Mouse (Mus musculus): ENCODE measurements around the gene Mctp2. TPM values are rescaled to one million over a fixed set of nuclear protein-coding genes. Genes with fewer than 3 reads are reported as not detected.
A peak's percentile ranks its signal among the peaks of the same experiment; 100 is the strongest.

Gene Mctp2
- polyA plus RNA-seq, 1 experiment from 2014 or later: 0.76 TPM

GRCm38 (mm10) chr7:72223558-72223957 lies 82.8 kb downstream of the Mctp2 start:
- ATAC-seq (ENCODE audit: insufficient number of reproducible peaks, low FRiP score, low TSS enrichment, low read depth): no peak
- no peaks in the 10 kb centered on the region for H3K9me3 ChIP-seq (ENCODE audit: control insufficient read depth, low read length)
- no peak overlapping the region for H3K4me2 ChIP-seq (ENCODE audit: low read depth, severe bottlenecking)
- no peak overlapping the region for H3K4me3 ChIP-seq (ENCODE audit: low read depth, low read length)
- WGBS: 13% methylated on average over 5 of the region's 5 CpGs
- H3K36me3 ChIP-seq (ENCODE audit: control insufficient read depth, insufficient read depth, low read length): no peaks in the 10 kb centered on the region
- H3K9ac ChIP-seq (ENCODE audit: low read length): no peak overlapping the region
- H3K27ac ChIP-seq (replicated peaks; ENCODE audit: low read depth, low read length): no peak overlapping the region
- H3K27me3 ChIP-seq (ENCODE audit: control insufficient read depth, insufficient read depth, low read length): no peaks in the 10 kb centered on the region; the same call in 1 of the 2 replicates
- DNase-seq (ENCODE audit: low spot score): no peak
- H3K4me1 ChIP-seq (ENCODE audit: control insufficient read depth, insufficient read depth, low read length): peaks cover 5% of the 10 kb centered on the region; the same call in 1 of the 2 replicates

- Histone ChIP-seq H3K4me1 (ENCODE audit: control insufficient read depth, insufficient read depth, low read length) (peaks cover 6% of the 10 kb centered on the region; the same call in 1 of the 2 replicates), H3K27ac (replicated peaks; ENCODE audit: low read depth, low read length) (no peak overlapping the region), H3K36me3 (ENCODE audit: control insufficient read depth, insufficient read depth, low read length) (no peaks in the 10 kb centered on the region), H3K4me2 (ENCODE audit: low read depth, severe bottlenecking) (no peak overlapping the region), H3K4me3 (ENCODE audit: low read depth, low read length) (no peak overlapping the region), H3K27me3 (ENCODE audit: control insufficient read depth, insufficient read depth, low read length) (no peaks in the 10 kb centered on the region; the same call in 1 of the 2 replicates), H3K9ac (ENCODE audit: low read length) (no peak overlapping the region), H3K9me3 (ENCODE audit: control insufficient read depth, low read length) (no peaks in the 10 kb centered on the region)
- ATAC-seq (ENCODE audit: insufficient number of reproducible peaks, low FRiP score, low TSS enrichment, low read depth) (no peak), DNase-seq (ENCODE audit: low spot score) (no peak)
- 78% methylated on average over 8 of the region's 8 CpGs for WGBS
Observed at GRCm38 (mm10) chr7:72222532-72222931, 83.9 kb downstream of the Mctp2 start.

GRCm38 (mm10) chr7:72218048-72218447 lies 88.4 kb downstream of the Mctp2 start:
- Histone ChIP-seq H3K4me2 (ENCODE audit: low read depth, severe bottlenecking) (no peak overlapping the region), H3K9me3 (ENCODE audit: control insufficient read depth, low read length) (no peaks in the 10 kb centered on the region), H3K27ac (replicated peaks; ENCODE audit: low read depth, low read length) (no peak overlapping the region), H3K9ac (ENCODE audit: low read length) (no peak overlapping the region), H3K4me3 (ENCODE audit: low read depth, low read length) (no peak overlapping the region), H3K36me3 (ENCODE audit: control insufficient read depth, insufficient read depth, low read length) (no peaks in the 10 kb centered on the region), H3K4me1 (ENCODE audit: control insufficient read depth, insufficient read depth, low read length) (peaks cover 14% of the 10 kb centered on the region; the same call in 1 of the 2 replicates), H3K27me3 (ENCODE audit: control insufficient read depth, insufficient read depth, low read length) (no peaks in the 10 kb centered on the region)
- 25% methylated on average over 7 of the region's 7 CpGs for WGBS
- no peak for ATAC-seq (ENCODE audit: insufficient number of reproducible peaks, low FRiP score, low TSS enrichment, low read depth)
- DNase-seq (ENCODE audit: low spot score): no peak

- Histone ChIP-seq H3K9me3 (ENCODE audit: control insufficient read depth, low read length) (no peaks in the 10 kb centered on the region), H3K27me3 (ENCODE audit: control insufficient read depth, insufficient read depth, low read length) (no peaks in the 10 kb centered on the region), H3K27ac (replicated peaks; ENCODE audit: low read depth, low read length) (no peak overlapping the region), H3K36me3 (ENCODE audit: control insufficient read depth, insufficient read depth, low read length) (no peaks in the 10 kb centered on the region), H3K4me3 (ENCODE audit: low read depth, low read length) (no peak overlapping the region), H3K4me1 (ENCODE audit: control insufficient read depth, insufficient read depth, low read length) (peaks cover 11% of the 10 kb centered on the region; the same call in 1 of the 2 replicates), H3K4me2 (ENCODE audit: low read depth, severe bottlenecking) (no peak overlapping the region), H3K9ac (ENCODE audit: low read length) (no peak overlapping the region)
- ATAC-seq (ENCODE audit: insufficient number of reproducible peaks, low FRiP score, low TSS enrichment, low read depth): no peak
- DNase-seq (ENCODE audit: low spot score): no peak
- WGBS: 49% methylated on average over 5 of the region's 5 CpGs
Observed at GRCm38 (mm10) chr7:72215563-72216215, 90.7 kb downstream of the Mctp2 start.

- no peak overlapping the region for H3K4me3 ChIP-seq (ENCODE audit: low read depth, low read length)
- no peaks in the 10 kb centered on the region for H3K9me3 ChIP-seq (ENCODE audit: control insufficient read depth, low read length)
- peaks cover 3% of the 10 kb centered on the region; the same call in 1 of the 2 replicates for H3K4me1 ChIP-seq (ENCODE audit: control insufficient read depth, insufficient read depth, low read length)
- no peak overlapping the region for H3K4me2 ChIP-seq (ENCODE audit: low read depth, severe bottlenecking)
- H3K27ac ChIP-seq (replicated peaks; ENCODE audit: low read depth, low read length): no peak overlapping the region
- ATAC-seq (ENCODE audit: insufficient number of reproducible peaks, low FRiP score, low TSS enrichment, low read depth): no peak
- no peak overlapping the region for H3K9ac ChIP-seq (ENCODE audit: low read length)
- WGBS: 83% methylated on average over 5 of the region's 5 CpGs
- no peaks in the 10 kb centered on the region for H3K27me3 ChIP-seq (ENCODE audit: control insufficient read depth, insufficient read depth, low read length)
- H3K36me3 ChIP-seq (ENCODE audit: control insufficient read depth, insufficient read depth, low read length): no peaks in the 10 kb centered on the region
- no peak for DNase-seq (ENCODE audit: low spot score)
Observed at GRCm38 (mm10) chr7:72210201-72210600, 96.2 kb downstream of the Mctp2 start.

- ATAC-seq (ENCODE audit: insufficient number of reproducible peaks, low FRiP score, low TSS enrichment, low read depth): no peak
- Histone ChIP-seq H3K4me1 (ENCODE audit: control insufficient read depth, insufficient read depth, low read length) (peaks cover 3% of the 10 kb centered on the region; the same call in 1 of the 2 replicates), H3K36me3 (ENCODE audit: control insufficient read depth, insufficient read depth, low read length) (no peaks in the 10 kb centered on the region), H3K27ac (replicated peaks; ENCODE audit: low read depth, low read length) (no peak overlapping the region), H3K9me3 (ENCODE audit: control insufficient read depth, low read length) (no peaks in the 10 kb centered on the region), H3K4me2 (ENCODE audit: low read depth, severe bottlenecking) (no peak overlapping the region), H3K9ac (ENCODE audit: low read length) (no peak overlapping the region), H3K27me3 (ENCODE audit: control insufficient read depth, insufficient read depth, low read length) (no peaks in the 10 kb centered on the region), H3K4me3 (ENCODE audit: low read depth, low read length) (no peak overlapping the region)
- DNase-seq (ENCODE audit: low spot score): no peak
- WGBS: 87% methylated on average over 5 of the region's 5 CpGs
Observed at GRCm38 (mm10) chr7:72209296-72209695, 97.1 kb downstream of the Mctp2 start.

GRCm38 (mm10) chr7:72206841-72207240 lies 99.6 kb downstream of the Mctp2 start:
- H3K4me1 ChIP-seq (ENCODE audit: control insufficient read depth, insufficient read depth, low read length): peaks cover 3% of the 10 kb centered on the region; the same call in 1 of the 2 replicates
- no peak overlapping the region for H3K27ac ChIP-seq (replicated peaks; ENCODE audit: low read depth, low read length)
- H3K9ac ChIP-seq (ENCODE audit: low read length): no peak overlapping the region
- 4% methylated on average over 6 of the region's 6 CpGs for WGBS
- DNase-seq (ENCODE audit: low spot score) (peak; percentile 62), ATAC-seq (ENCODE audit: insufficient number of reproducible peaks, low FRiP score, low TSS enrichment, low read depth) (no peak)
- no peaks in the 10 kb centered on the region for H3K27me3 ChIP-seq (ENCODE audit: control insufficient read depth, insufficient read depth, low read length)
- no peak overlapping the region for H3K4me2 ChIP-seq (ENCODE audit: low read depth, severe bottlenecking)
- H3K4me3 ChIP-seq (ENCODE audit: low read depth, low read length): no peak overlapping the region
- H3K36me3 ChIP-seq (ENCODE audit: control insufficient read depth, insufficient read depth, low read length): no peaks in the 10 kb centered on the region
- no peaks in the 10 kb centered on the region for H3K9me3 ChIP-seq (ENCODE audit: control insufficient read depth, low read length)

- Histone ChIP-seq H3K9me3 (ENCODE audit: control insufficient read depth, low read length) (no peaks in the 10 kb centered on the region), H3K4me1 (ENCODE audit: control insufficient read depth, insufficient read depth, low read length) (no peaks in the 10 kb centered on the region), H3K9ac (ENCODE audit: low read length) (no peak overlapping the region), H3K27ac (replicated peaks; ENCODE audit: low read depth, low read length) (no peak overlapping the region), H3K36me3 (ENCODE audit: control insufficient read depth, insufficient read depth, low read length) (no peaks in the 10 kb centered on the region), H3K4me3 (ENCODE audit: low read depth, low read length) (no peak overlapping the region), H3K4me2 (ENCODE audit: low read depth, severe bottlenecking) (no peak overlapping the region), H3K27me3 (ENCODE audit: control insufficient read depth, insufficient read depth, low read length) (no peaks in the 10 kb centered on the region)
- no peak for DNase-seq (ENCODE audit: low spot score)
- no peak for ATAC-seq (ENCODE audit: insufficient number of reproducible peaks, low FRiP score, low TSS enrichment, low read depth)
- WGBS: 63% methylated on average over 1 of the region's 1 CpGs
Observed at GRCm38 (mm10) chr7:72195709-72196108, 110.7 kb downstream of the Mctp2 start.

GRCm38 (mm10) chr7:72193304-72193703 lies 113.1 kb downstream of the Mctp2 start:
- 62% methylated on average over 1 of the region's 1 CpGs for WGBS
- no peaks in the 10 kb centered on the region for H3K4me1 ChIP-seq (ENCODE audit: control insufficient read depth, insufficient read depth, low read length)
- H3K4me3 ChIP-seq (ENCODE audit: low read depth, low read length): no peak overlapping the region
- H3K27ac ChIP-seq (replicated peaks; ENCODE audit: low read depth, low read length): no peak overlapping the region
- H3K4me2 ChIP-seq (ENCODE audit: low read depth, severe bottlenecking): no peak overlapping the region
- DNase-seq (ENCODE audit: low spot score) (no peak), ATAC-seq (ENCODE audit: insufficient number of reproducible peaks, low FRiP score, low TSS enrichment, low read depth) (no peak)
- H3K36me3 ChIP-seq (ENCODE audit: control insufficient read depth, insufficient read depth, low read length): no peaks in the 10 kb centered on the region
- no peaks in the 10 kb centered on the region for H3K9me3 ChIP-seq (ENCODE audit: control insufficient read depth, low read length)
- no peaks in the 10 kb centered on the region for H3K27me3 ChIP-seq (ENCODE audit: control insufficient read depth, insufficient read depth, low read length)
- H3K9ac ChIP-seq (ENCODE audit: low read length): no peak overlapping the region
